Comparison of ENCODE assay signal across 18 mouse cellular contexts in genomic region chr10:62984495-62984894, GRCm38 (mm10). TPM values are rescaled to one million over a fixed set of nuclear protein-coding genes. Genes with fewer than 3 reads are reported as not detected.
DNase-seq lines count a peak whose midpoint lies in the region; ATAC-seq and TF ChIP-seq lines count a peak whose summit lies in the region.
"Had no signal": no experiment of that assay in that cellular context is flagged by ENCODE, and none has a peak within 500 bp of the region (broad histone marks: within the 10 kb centered on the region; RNA-seq: fewer than 3 reads in every experiment).

No protein-coding gene starts in this region.

- WGBS in midbrain, postnatal 0 days: 93% methylated on average over 6 of the region's 6 CpGs

- no peak overlapping the region for H3K27ac ChIP-seq in midbrain, postnatal 0 days (ENCODE audit: low read depth, low read length)
- H3K27ac ChIP-seq: embryonic facial prominence, embryonic 13.5 days; forebrain, embryonic 10.5 days; hindbrain, embryonic 13.5 days; left cerebral cortex, adult 2 months; limb, embryonic 12.5 days; neural tube, embryonic 13.5 days had no signal

- H3K27me3 ChIP-seq in midbrain, postnatal 0 days (ENCODE audit: insufficient read depth, low read length): no peaks in the 10 kb centered on the region
- H3K27me3 ChIP-seq: embryonic facial prominence, embryonic 13.5 days; hindbrain, embryonic 13.5 days; limb, embryonic 12.5 days; neural tube, embryonic 13.5 days had no signal

- no peak overlapping the region for H3K9ac ChIP-seq in midbrain, postnatal 0 days (replicated peaks; ENCODE audit: low read length, poor library complexity, severe bottlenecking)
- H3K9ac ChIP-seq: embryonic facial prominence, embryonic 13.5 days; hindbrain, embryonic 13.5 days; limb, embryonic 12.5 days; liver, postnatal 0 days; neural tube, embryonic 13.5 days had no signal

- peak; percentile 24 for DNase-seq in kidney, adult 11 months
- DNase-seq in kidney, postnatal 4 days: no peak
- peak; percentile 34 for DNase-seq in MN1 (ENCODE audit: low spot score)
- no peak for DNase-seq in right cerebral cortex, postnatal 36 days (ENCODE audit: low spot score in 2 of 2)
- no peak for DNase-seq in midbrain, postnatal 0 days (ENCODE audit: low spot score)
- DNase-seq: gastrocnemius, postnatal 36 days; liver, postnatal 0 days; right cerebral cortex, adult 18-20 months had no signal

- no peaks in the 10 kb centered on the region for H3K9me3 ChIP-seq in midbrain, postnatal 0 days (ENCODE audit: low read length)
- H3K9me3 ChIP-seq: embryonic facial prominence, embryonic 13.5 days; forebrain, embryonic 10.5 days; hindbrain, embryonic 13.5 days; limb, embryonic 12.5 days; neural tube, embryonic 13.5 days had no signal

- H3K4me3 ChIP-seq in midbrain, postnatal 0 days (ENCODE audit: low read depth, low read length): no peak overlapping the region
- H3K4me3 ChIP-seq: embryonic facial prominence, embryonic 13.5 days; forebrain, embryonic 10.5 days; hindbrain, embryonic 13.5 days; left cerebral cortex, adult 2 months; limb, embryonic 12.5 days; neural tube, embryonic 13.5 days had no signal

- peaks cover 21% of the 10 kb centered on the region; the same call in 1 of the 2 replicates for H3K36me3 ChIP-seq in midbrain, postnatal 0 days (ENCODE audit: insufficient read depth, low read length)

- no peak overlapping the region for H3K4me2 ChIP-seq in midbrain, postnatal 0 days (ENCODE audit: low read depth, low read length, poor library complexity, severe bottlenecking)
- H3K4me2 ChIP-seq: embryonic facial prominence, embryonic 13.5 days; hindbrain, embryonic 13.5 days; limb, embryonic 12.5 days; neural tube, embryonic 13.5 days had no signal

- no peaks in the 10 kb centered on the region for H3K4me1 ChIP-seq in midbrain, postnatal 0 days (ENCODE audit: insufficient read depth, low read length)

- TF ChIP-seq CTCF in midbrain, postnatal 0 days (IDR thresholded peaks at IDR 0.05): no peak

- peak; percentile 15 for ATAC-seq in CD4-positive, CD25-positive, alpha-beta regulatory T cell, adult 4 months
- peak; percentile 15 for ATAC-seq in inflammation-experienced regulatory T-cells, adult 6 months
- no peak for ATAC-seq in midbrain, postnatal 0 days (ENCODE audit: low FRiP score)
- ATAC-seq: liver, postnatal 0 days; midbrain, embryonic 16.5 days had no signal

RNA-seq across cellular contexts. Expression of gene Rufy2, which starts 4.5 kb away (rescaled TPM):
- 10 to 100 TPM; 41.0 to 52.8 TPM for polyA plus RNA-seq in CD4-positive, CD25-positive, alpha-beta regulatory T cell, adult 4 months (2017; shearing (Covaris generic))
- polyA plus RNA-seq in inflammation-experienced regulatory T-cells, adult 6 months (2017; shearing (Covaris generic)): 10 to 100 TPM; 25.8 to 61.7 (median 43.9) TPM
- total RNA-seq in midbrain, postnatal 0 days (2014; rRNA removed): 34.5 and 47.7 TPM in 2 replicates
- polyA plus RNA-seq in midbrain, postnatal 0 days (2015; fragmentation: Nextera tagmentation; extraction: Ambion mirVana): 60.9 and 65.5 TPM in 2 replicates

RNA-seq across cellular contexts. Expression of gene Dna2, which starts 37.7 kb away (rescaled TPM):
- 1 to 10 TPM; 2.0 to 3.0 TPM for polyA plus RNA-seq in CD4-positive, CD25-positive, alpha-beta regulatory T cell, adult 4 months (2017; shearing (Covaris generic))
- polyA plus RNA-seq in inflammation-experienced regulatory T-cells, adult 6 months (2017; shearing (Covaris generic)): 1 to 10 TPM; 1.6 to 9.8 (median 3.6) TPM
- total RNA-seq in midbrain, postnatal 0 days (2014; rRNA removed): 2.0 and 3.5 TPM in 2 replicates
- 2.6 and 2.7 TPM in 2 replicates for polyA plus RNA-seq in midbrain, postnatal 0 days (2015; fragmentation: Nextera tagmentation; extraction: Ambion mirVana)

RNA-seq across cellular contexts. Expression of gene Hnrnph3, which starts 39.5 kb away (rescaled TPM):
- 100 to 1,000 TPM; 101 to 116 TPM for polyA plus RNA-seq in CD4-positive, CD25-positive, alpha-beta regulatory T cell, adult 4 months (2017; shearing (Covaris generic))
- polyA plus RNA-seq in inflammation-experienced regulatory T-cells, adult 6 months (2017; shearing (Covaris generic)): 100 to 1,000 TPM in 1 of 3 experiments, 10 to 100 TPM in 2; 61.1 to 117 (median 97.4) TPM
- total RNA-seq in midbrain, postnatal 0 days (2014; rRNA removed): 11.0 and 22.5 TPM in 2 replicates
- polyA plus RNA-seq in midbrain, postnatal 0 days (2015; fragmentation: Nextera tagmentation; extraction: Ambion mirVana): 70.3 and 78.7 TPM in 2 replicates

RNA-seq across cellular contexts. Expression of gene Pbld2, which starts 39.6 kb away (rescaled TPM):
- polyA plus RNA-seq in CD4-positive, CD25-positive, alpha-beta regulatory T cell, adult 4 months (2017; shearing (Covaris generic)): under 1 TPM; 0.46 to 0.95 TPM
- polyA plus RNA-seq in inflammation-experienced regulatory T-cells, adult 6 months (2017; shearing (Covaris generic)): under 1 TPM in 2 of 3 experiments, not detected in 1; 0.51 to 0.98 TPM
- 0.80 TPM in 1 of 2 replicates, not detected in the other for total RNA-seq in midbrain, postnatal 0 days (2014; rRNA removed)
- polyA plus RNA-seq in midbrain, postnatal 0 days (2015; fragmentation: Nextera tagmentation; extraction: Ambion mirVana): 0.55 and 1.2 TPM in 2 replicates
- total RNA-seq: megakaryocyte progenitor cell, adult 5-6 weeks had no signal

Comparison
In these comparisons a context has a peak if more than half of its experiments do, and no peak if none do; other contexts are left out.
1. DNase-seq: peak in kidney, adult 11 months (single experiment) and MN1 (single experiment); none in kidney, postnatal 4 days (0 of 2), right cerebral cortex, postnatal 36 days (0 of 2) and midbrain, postnatal 0 days (single experiment).